Mouse (Mus musculus) layer of hippocampus, postnatal 10 days (tissue): Measurements from ENCODE around the gene Capn11. TPM values are rescaled to one million over a fixed set of nuclear protein-coding genes. Genes with fewer than 3 reads are reported as not detected.
"Not testable (repeated sequence)": the region's sequence is repeated elsewhere in the genome, so short reads cannot be mapped to it uniquely, and the experiment has no call there.

Experiments used
- DNase-seq, 2 experiments: peaks; one replicate each; pipeline ENCODE4 v3.0.0; 2021; ENCODE audit warnings: low spot score in 2 of 2
- total RNA-seq, 2 experiments: library from RNA; stranded (reverse); gene quantifications; 2 replicates each; pipeline ENCODE4 v1.2.3; 2021

Capn11 gene
- total RNA-seq, 2 experiments from 2014 or later, result 1.1 to 1.3 TPM

- peak; percentile 66 to 76 for DNase-seq
Observed at GRCm38 (mm10) chr17:45629861-45630694, 29.0 kb downstream of the Capn11 start.

GRCm38 (mm10) chr17:45628885-45629855 is 30.0 kb downstream of the Capn11 start:
- DNase-seq, result no peak

- DNase-seq, result no peak
Observed at GRCm38 (mm10) chr17:45628160-45628559, 31.0 kb downstream of the Capn11 start.

DNA sequence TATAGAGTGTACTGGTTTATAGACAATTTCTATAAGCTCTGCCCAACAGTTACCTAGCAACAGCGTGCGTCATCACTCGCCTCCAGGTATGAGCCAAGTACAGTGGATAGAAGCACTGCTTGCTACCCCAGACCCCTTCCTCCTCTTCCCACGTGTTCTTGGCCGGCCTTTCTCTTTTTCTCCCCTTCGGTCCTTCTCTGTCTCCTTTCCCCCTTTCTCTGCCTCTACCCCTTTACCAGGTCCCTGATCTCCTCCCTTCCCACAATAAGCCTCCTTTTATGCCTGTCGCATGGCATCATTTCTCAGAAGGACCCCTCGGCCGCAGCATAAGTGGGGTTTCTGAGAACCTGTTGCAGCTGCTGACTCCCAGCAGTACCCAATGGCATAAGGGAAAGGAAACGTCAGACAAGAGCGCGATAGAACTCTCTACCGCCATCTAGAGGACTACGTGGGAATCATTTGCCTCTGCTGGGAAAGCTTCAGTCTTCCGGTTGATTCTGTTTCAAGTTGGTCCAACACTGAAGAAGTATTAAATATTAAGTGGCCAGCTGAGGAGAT is 32.5 kb downstream of the Capn11 start:
- peak; percentile 74 to 78 for DNase-seq

DNA sequence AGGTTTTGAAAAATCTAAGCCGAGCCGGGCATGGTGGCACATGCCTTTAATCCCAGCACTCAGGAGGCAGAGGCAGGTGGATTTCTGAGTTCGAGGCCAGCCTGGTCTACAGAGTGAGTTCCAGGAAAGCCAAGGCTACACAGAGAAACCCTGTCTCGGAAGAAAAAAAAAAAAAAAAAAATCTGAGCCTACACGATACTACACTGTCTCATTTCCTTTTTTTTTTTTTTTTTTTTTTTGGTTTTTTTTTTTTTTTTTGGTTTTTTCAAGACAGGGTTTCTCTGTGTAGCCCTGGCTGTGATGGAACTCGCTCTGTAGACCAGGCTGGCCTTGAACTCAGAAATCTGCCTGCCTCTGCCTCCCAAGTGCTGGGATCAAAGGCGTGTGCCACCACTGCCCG is 35.7 kb downstream of the Capn11 start:
- not testable (repeated sequence) for DNase-seq

GRCm38 (mm10) chr17:45619386-45620256 is 39.5 kb downstream of the Capn11 start:
- DNase-seq, result no peak

DNA sequence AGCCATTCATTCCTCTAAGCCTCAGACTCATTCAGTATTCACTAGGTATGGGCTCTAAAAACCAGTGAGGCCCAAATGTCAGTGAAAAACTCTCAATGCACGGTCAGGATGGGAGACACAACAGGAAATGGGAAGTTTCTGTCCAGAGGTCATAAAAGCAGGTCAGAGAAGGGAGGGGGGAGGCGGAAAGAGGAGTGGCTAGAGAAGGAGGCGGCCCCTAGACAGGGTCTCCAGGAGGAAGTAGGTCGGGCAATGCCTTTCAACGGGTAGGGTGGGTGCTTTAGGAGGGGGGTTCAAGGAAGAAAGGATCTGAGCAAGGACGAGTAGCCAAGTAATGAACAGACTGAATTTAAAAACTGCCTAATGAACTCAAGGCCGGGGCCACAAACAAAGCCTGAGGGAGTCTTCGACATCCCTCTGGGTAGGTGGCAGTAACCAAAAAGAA is 40.2 kb downstream of the Capn11 start:
- DNase-seq, result no peak

DNA sequence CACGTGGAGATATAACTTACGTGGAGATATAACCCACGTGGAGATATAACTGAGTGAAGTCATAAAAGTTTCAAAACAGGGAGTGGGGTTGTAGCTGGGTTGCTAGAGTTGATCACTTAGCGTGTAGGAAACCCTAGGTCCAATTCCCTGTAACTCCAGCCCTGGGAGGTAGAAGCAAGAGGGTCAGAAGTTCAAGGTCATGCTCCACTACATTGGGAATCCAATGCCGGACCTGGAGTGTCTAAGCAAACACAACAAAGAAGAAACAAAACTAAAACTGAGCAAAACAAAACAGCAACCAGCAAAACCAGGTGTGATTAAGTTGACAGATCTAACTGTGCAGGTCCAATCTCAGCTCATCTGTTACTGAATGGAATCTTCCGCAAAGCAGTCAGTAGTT is 41.5 kb downstream of the Capn11 start:
- no peak for DNase-seq

GRCm38 (mm10) chr17:45616679-45617078 is 42.4 kb downstream of the Capn11 start:
- DNase-seq, result no peak

- DNase-seq, result no peak
Observed at GRCm38 (mm10) chr17:45616046-45616650, 43.0 kb downstream of the Capn11 start.

DNA sequence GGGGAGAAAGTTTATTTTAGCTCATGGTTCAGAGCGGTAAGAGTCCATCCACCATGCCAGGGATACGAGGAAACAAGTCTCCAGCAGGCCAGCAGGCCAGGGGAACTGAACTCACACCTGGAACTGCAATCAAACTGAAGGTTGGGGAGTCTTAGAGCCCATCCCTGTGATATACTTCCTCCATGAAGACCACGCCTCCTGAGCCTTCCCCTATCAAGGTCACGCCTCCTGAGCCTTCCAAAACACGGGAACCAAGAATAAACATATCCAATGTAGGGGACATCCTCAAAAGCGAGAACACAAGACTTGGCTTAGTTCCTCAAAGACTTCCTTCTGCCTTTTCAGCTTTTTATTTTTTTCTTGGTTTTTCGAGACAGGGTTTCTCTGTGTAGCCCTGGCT is 46.2 kb downstream of the Capn11 start:
- DNase-seq, result no peak

DNA sequence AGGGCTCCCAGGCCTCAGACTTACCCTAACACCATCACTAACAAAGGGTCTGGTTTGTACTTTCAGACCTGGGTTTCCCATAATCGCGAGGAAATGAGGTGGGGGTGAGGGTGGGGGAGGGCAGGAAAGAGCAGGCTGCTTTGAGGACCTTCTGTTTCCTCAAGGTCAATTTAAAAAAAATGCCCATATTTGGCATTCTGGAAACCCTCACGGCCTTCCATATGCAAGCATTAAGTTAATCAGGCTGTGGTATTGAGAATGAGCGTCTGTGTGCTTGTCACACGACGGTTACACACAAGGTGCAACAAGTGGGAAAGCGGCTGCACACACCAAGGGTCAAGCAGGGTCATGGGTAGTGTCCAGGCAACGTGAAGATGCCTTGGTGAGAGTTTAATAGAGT is 47.1 kb downstream of the Capn11 start:
- DNase-seq, result no peak

GRCm38 (mm10) chr17:45610144-45610866 is 48.8 kb downstream of the Capn11 start:
- no peak for DNase-seq

DNA sequence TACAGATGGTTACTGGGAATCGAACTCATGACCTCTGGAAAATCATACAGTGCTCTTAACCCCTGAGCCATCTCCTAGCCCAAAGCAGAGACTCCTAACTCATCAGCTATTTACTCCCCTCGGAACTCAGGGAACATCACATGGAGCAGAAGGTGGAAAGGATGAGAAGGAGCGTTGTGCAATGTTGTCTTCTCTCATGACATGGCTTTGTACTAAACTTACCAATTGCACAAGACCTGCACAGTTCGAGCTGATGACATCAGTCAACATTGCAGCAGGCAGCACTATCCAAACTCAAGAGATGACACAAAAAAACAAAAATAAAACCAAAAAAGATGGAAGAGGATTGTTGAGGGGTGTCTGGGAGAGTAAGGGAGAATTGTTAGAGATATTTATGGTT is 50.7 kb downstream of the Capn11 start:
- no peak for DNase-seq

- no peak for DNase-seq
Observed at GRCm38 (mm10) chr17:45606992-45607879, 51.9 kb downstream of the Capn11 start.

DNA sequence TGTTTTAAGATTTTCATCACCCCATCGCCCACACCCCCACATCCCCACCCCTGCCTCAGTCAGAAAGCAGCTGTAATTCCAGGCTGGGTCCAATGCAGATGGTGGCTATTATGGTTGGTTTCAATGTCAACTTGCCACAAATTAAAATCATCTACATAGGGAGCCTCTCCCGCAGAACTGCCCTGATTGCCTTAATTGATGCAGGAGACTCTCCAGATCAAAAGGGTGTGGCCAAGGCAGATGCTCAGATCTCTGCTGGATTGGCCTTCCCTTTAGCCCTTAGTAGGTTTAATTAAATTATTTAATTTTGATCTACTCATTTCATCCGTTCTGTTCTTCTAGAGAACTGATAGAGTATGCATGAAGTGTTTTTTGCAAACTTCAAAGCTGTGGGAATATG is 56.1 kb downstream of the Capn11 start:
- DNase-seq, result no peak

GRCm38 (mm10) chr17:45601877-45602304 is 57.2 kb downstream of the Capn11 start, which contains the start of gene Mymx:
Gene Mymx (minus strand): TSS chr17:45602102.
- no peak for DNase-seq

DNA sequence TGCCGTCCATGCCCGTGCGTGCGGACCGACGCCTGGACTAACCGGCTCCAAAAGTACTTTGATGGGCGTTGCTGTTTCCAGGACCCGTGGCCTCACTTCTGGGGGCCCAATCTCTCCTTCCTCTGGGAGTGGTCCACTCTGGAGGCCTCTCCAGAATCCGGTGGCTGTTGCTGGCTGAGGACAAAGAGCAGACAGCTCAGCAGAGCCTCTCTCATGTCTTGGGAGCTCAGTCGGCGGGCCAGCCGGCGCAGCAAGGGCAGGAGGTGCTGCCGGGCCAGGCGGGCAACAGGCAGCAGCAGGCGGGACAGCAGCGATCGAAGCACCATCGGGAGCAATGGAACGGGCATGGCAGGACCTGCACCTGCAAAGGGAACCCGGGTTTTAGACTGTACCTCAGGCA is 57.8 kb downstream of the Capn11 start:
- no peak for DNase-seq
